Mouse (Mus musculus) heart, postnatal 0 days (tissue): ENCODE results near the gene Kif1c. TPM values are rescaled to one million over a fixed set of nuclear protein-coding genes. Genes with fewer than 3 reads are reported as not detected.

Experiments used
- ATAC-seq: fragments of 200-750 bp; cut with Nextera tagmentation; 2 replicates; pipeline ENCODE4 v1.8.0; 2017; ENCODE audit warnings: low read depth, moderate number of reproducible peaks, moderate library complexity; ENCODE audit not compliant: insufficient read depth
- DNase-seq: peaks from one replicate; pipeline ENCODE4 v3.0.0-alpha.2; 2016; ENCODE audit warnings: low spot score
- H3K27ac ChIP-seq: fragments of 300-500 bp; sonication (generic); 2 replicates; pipeline ENCODE4 v1.5.1; 2014; ENCODE audit warnings: low read depth, mild to moderate bottlenecking
- H3K27me3 ChIP-seq: fragments of 300-500 bp; sonication (generic); 2 replicates; pipeline ENCODE4 v1.6.1; 2014; ENCODE audit warnings: low read length, mixed read lengths; ENCODE audit not compliant: control insufficient read depth, insufficient read depth
- H3K36me3 ChIP-seq: fragments of 300-500 bp; sonication (generic); replicated peaks from 2 replicates; pipeline ENCODE4 v1.6.1; 2014; ENCODE audit warnings: low read length, mixed read lengths; ENCODE audit not compliant: control insufficient read depth, insufficient read depth
- H3K4me1 ChIP-seq: fragments of 300-500 bp; sonication (generic); 2 replicates; pipeline ENCODE4 v1.6.1; 2014; ENCODE audit warnings: antibody characterized with exemption; ENCODE audit not compliant: control insufficient read depth, insufficient read depth
- H3K4me2 ChIP-seq: fragments of 300-500 bp; sonication (generic); 2 replicates; pipeline ENCODE4 v1.6.1; 2014; ENCODE audit warnings: low read depth, mild to moderate bottlenecking, low read length, moderate library complexity
- H3K4me3 ChIP-seq: fragments of 300-500 bp; sonication (generic); 2 replicates; pipeline ENCODE4 v1.5.1; 2014; ENCODE audit warnings: low read depth, low read length
- H3K9ac ChIP-seq: fragments of 300-500 bp; sonication (generic); replicated peaks from 2 replicates; pipeline ENCODE4 v1.6.1; 2014; ENCODE audit warnings: low read depth, low read length, mixed read lengths
- H3K9me3 ChIP-seq: fragments of 300-500 bp; sonication (generic); replicated peaks from 2 replicates; pipeline ENCODE4 v1.6.1; 2016; ENCODE audit warnings: low read length; ENCODE audit not compliant: control insufficient read depth
- CTCF ChIP-seq: IDR thresholded peaks from 2 replicates; pipeline ENCODE4 v1.5.1; 2016; ENCODE audit warnings: antibody characterized with exemption, control low read depth, low read depth
- EP300 ChIP-seq: IDR thresholded peaks from 2 replicates; pipeline ENCODE4 v1.6.1; 2016; ENCODE audit warnings: antibody characterized with exemption, low read depth
- WGBS: fragments of 180-500 bp; shearing (Covaris S2); extraction: QIAGEN DNeasy Blood & Tissue Kit; methylation state at CpG from one replicate; pipeline ENCODE4 v1.1.7; 2014; 5-methylcytosine and 5-hydroxymethylcytosine counted together
- polyA plus RNA-seq: library from polyadenylated mRNA; unstranded; fragments of >200 nt; fragmentation: Nextera tagmentation; extraction: Ambion mirVana; gene quantifications from 2 replicates; pipeline ENCODE4 v1.2.1, GENCODE M21; 2015
- total RNA-seq: library from RNA; depleted of rRNA; stranded (reverse); fragments of >200 nt; gene quantifications from 2 replicates; pipeline ENCODE4 v1.2.3, GENCODE M21; 2014; ENCODE audit warnings: low replicate concordance

The Kif1c gene
- total and polyA plus RNA-seq, 2 experiments from 2014 or later = 6.4 to 92.9 TPM

- no peak for TF ChIP-seq CTCF
- no peak; the same call in 1 of the 2 replicates for TF ChIP-seq EP300
- peak overlapping the region; percentile 87 for H3K4me2 ChIP-seq
- no peaks in the 10 kb centered on the region for H3K9me3 ChIP-seq
- peak; percentile 67 for ATAC-seq
- under 1% methylated on average over 33 of the region's 34 CpGs for WGBS
- peak overlapping the region; percentile 92 for H3K9ac ChIP-seq
- H3K4me3 ChIP-seq = peak overlapping the region; percentile 92
- H3K27me3 ChIP-seq = no peaks in the 10 kb centered on the region
- H3K4me1 ChIP-seq = peaks cover 19% of the 10 kb centered on the region; the same call in 1 of the 2 replicates
- peaks cover 23% of the 10 kb centered on the region for H3K36me3 ChIP-seq
- peak; percentile 70 for DNase-seq
- H3K27ac ChIP-seq = peak overlapping the region; percentile 97
These were observed 265 bp downstream of the Kif1c start for GRCm38 (mm10) chr11:70700613-70701012.

DNA sequence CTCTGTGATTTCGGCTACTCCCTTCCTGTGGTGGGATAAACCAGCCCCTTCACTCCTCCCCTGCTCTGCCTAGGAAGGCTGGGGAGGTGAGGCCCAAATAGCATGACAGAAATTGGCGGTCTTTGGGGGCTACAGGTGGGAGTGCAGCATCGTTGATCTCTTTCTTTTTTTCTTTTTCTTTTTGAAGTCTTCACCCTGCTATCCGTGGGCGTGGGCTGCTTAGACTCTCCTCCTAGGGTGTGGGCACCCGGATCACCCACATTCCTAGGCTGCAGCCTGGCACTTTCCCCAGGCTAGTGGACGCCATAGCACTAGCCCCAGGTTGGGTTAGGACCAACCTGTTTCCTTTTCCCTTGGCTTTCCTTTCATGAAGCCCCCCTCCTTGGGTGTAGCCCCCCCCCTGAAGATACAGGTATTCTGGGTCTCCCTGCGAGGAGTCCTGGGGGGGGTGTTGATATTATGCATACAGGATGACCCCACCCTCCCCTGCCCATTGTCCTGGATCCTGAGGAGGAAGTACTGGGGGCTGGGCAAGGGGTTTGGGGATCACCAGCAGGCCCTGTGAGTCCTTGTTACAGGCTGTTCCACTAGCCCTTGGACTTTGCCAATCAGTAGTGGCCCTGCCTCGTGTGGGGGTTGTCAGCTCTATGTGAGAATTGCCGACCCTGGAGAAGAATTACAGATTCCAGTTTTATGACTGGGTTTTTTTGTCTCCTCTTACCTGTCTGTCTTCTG lies 1.0 kb downstream of the Kif1c start:
- peaks cover 31% of the 10 kb centered on the region for H3K36me3 ChIP-seq
- peak overlapping the region; percentile 87 for H3K4me2 ChIP-seq
- TF ChIP-seq EP300 = no peak
- TF ChIP-seq CTCF = no peak
- WGBS = 5% methylated on average over 10 of the region's 10 CpGs
- ATAC-seq (no peak), DNase-seq (peak; percentile 29)
- peaks cover 19% of the 10 kb centered on the region; the same call in 1 of the 2 replicates for H3K4me1 ChIP-seq
- H3K9ac ChIP-seq = peak overlapping the region; percentile 92
- H3K27me3 ChIP-seq = no peaks in the 10 kb centered on the region
- no peaks in the 10 kb centered on the region for H3K9me3 ChIP-seq
- peak overlapping the region; percentile 97 for H3K27ac ChIP-seq
- peak overlapping the region; percentile 92 for H3K4me3 ChIP-seq

DNA sequence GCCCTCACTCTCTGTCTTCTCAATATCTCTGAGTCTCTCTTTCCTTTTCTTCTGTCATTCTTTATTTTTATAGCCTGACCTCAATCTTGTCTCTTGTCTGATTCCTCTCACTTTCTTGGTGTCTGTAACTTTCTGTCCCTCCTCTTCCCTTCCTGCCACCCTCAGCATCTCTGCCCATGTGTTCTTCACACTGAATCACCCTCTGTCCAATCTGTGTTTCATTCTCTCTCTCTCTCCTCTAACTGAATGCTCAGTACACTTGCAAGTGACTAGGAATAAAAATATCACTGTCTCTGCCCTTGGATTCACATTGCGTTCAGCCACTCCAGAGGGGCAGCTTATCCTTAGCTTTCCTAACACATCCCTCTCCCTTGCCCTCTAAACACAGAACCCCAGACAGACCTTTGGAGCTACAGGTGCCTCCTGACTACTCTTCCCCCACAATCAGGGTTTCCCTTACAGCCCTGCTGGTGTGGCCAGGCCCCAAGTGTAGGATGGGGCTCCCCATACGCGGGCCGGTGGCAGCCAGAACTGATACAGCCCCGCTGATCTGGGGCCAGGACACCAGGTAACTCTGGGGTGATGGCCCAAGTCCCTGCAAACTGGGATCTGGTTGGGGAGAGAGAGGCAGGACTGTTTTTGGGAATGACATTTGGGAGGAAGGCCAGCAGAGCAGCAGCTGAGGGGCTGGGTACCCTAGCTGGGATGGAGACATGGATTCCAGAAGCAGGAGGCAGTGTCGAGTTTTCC lies 1.8 kb downstream of the Kif1c start:
- peak overlapping the region; percentile 92 for H3K9ac ChIP-seq
- peak overlapping the region; percentile 87 for H3K4me2 ChIP-seq
- peak overlapping the region; percentile 97 for H3K27ac ChIP-seq
- peaks cover 19% of the 10 kb centered on the region; the same call in 1 of the 2 replicates for H3K4me1 ChIP-seq
- peak; percentile 54 for DNase-seq
- WGBS = 34% methylated on average over 6 of the region's 6 CpGs
- no peak for ATAC-seq
- no peaks in the 10 kb centered on the region for H3K9me3 ChIP-seq
- peaks cover 38% of the 10 kb centered on the region for H3K36me3 ChIP-seq
- no peaks in the 10 kb centered on the region for H3K27me3 ChIP-seq
- H3K4me3 ChIP-seq = peak overlapping the region; percentile 92
- no peak; the same call in 1 of the 2 replicates for TF ChIP-seq EP300
- no peak for TF ChIP-seq CTCF

DNA sequence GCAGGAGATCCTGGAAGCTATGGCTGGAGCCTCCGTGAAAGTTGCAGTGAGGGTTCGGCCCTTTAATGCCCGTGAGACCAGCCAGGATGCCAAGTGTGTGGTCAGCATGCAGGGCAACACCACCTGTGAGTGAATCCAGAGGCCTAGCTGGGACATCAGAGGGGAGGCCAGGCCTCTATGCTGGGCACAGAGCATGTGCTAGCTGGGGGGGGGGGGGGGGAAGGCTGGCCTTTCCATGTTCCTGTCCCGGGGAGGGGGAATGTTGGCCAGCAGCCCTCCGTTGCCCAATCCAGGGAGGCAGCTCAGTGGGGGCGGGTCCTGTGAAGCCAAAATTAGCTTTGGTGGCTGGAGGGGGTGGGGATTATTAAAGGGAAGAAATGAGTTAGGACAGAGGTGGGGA lies 2.4 kb downstream of the Kif1c start:
- ATAC-seq = peak; percentile 37
- Histone ChIP-seq H3K4me3 (peak overlapping the region; percentile 92), H3K9ac (peak overlapping the region; percentile 92), H3K27me3 (no peaks in the 10 kb centered on the region), H3K36me3 (peaks cover 45% of the 10 kb centered on the region), H3K4me2 (peak overlapping the region; percentile 87), H3K27ac (peak overlapping the region; percentile 97), H3K4me1 (peaks cover 19% of the 10 kb centered on the region; the same call in 1 of the 2 replicates), H3K9me3 (no peaks in the 10 kb centered on the region)
- peak; percentile 60 for DNase-seq
- WGBS = 9% methylated on average over 6 of the region's 6 CpGs
- TF ChIP-seq EP300 = 0 out of 2 replicates have a peak, but pooled peaks have one; percentile 19
- TF ChIP-seq CTCF = no peak

- no peak for TF ChIP-seq EP300
- no peak for TF ChIP-seq CTCF
- WGBS = 72% methylated on average over 3 of the region's 3 CpGs
- ATAC-seq = no peak
- H3K27ac ChIP-seq = no peak overlapping the region
- no peak overlapping the region for H3K4me2 ChIP-seq
- H3K4me3 ChIP-seq = no peak overlapping the region
- no peaks in the 10 kb centered on the region for H3K9me3 ChIP-seq
- no peaks in the 10 kb centered on the region for H3K27me3 ChIP-seq
- H3K36me3 ChIP-seq = peaks cover 78% of the 10 kb centered on the region
- DNase-seq = no peak
- H3K4me1 ChIP-seq = peaks cover 17% of the 10 kb centered on the region; the same call in 1 of the 2 replicates
- no peak overlapping the region for H3K9ac ChIP-seq
These were observed 5.8 kb downstream of the Kif1c start for GRCm38 (mm10) chr11:70706127-70706526.
